Mouse (Mus musculus) megakaryocyte, embryonic 14.5 days (primary cell): ENCODE data around the gene Pard6b.

Experiments used
- FLI1 ChIP-seq: IDR thresholded peaks from 2 replicates; pipeline ENCODE4 v1.6.1; 2012; ENCODE audit warnings: low read length, inconsistent platforms, mixed read lengths
- GATA1 ChIP-seq: IDR thresholded peaks from 3 replicates; pipeline ENCODE4 v1.6.1; 2012; ENCODE audit warnings: mixed read lengths, low read length, inconsistent platforms, borderline replicate concordance

DNA sequence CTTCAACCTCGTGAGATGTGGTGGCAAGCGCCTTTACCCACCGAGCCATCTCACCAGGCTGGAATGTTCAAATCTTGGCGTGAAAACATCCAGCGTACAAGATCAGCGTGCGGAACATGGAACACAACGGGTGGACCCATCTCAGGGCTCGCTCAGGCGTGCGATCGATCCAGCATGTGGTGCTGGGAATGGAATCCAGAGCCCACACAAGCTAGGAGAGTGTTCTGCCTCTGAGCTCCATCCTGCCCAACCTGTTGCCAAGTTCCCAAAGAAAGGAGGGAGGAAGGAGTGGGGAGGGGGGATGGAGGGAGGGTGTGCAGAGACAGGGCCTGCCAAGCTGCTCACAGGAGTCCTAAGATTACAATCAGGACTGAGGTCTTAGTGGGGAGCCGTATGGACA, 35.4 kb upstream of the Pard6b start:
- no peak for TF ChIP-seq GATA1
- TF ChIP-seq FLI1: no peak
